Mouse (Mus musculus) kidney, embryonic 16.5 days (tissue): Measurements from ENCODE around the gene Enam. TPM values are rescaled to one million over a fixed set of nuclear protein-coding genes. Genes with fewer than 3 reads are reported as not detected.

Experiments used
- polyA plus RNA-seq: library from polyadenylated mRNA; unstranded; fragments of >200 nt; fragmentation: Nextera tagmentation; extraction: Ambion mirVana; gene quantifications from 2 replicates; pipeline ENCODE4 v1.2.1, GENCODE M21; 2015

Gene Enam
- polyA plus RNA-seq, 1 experiment from 2014 or later: not detected

Other genes starting within 250 kb of the Enam start
- gene Gm7714, start 219.1 kb upstream of the Enam start, polyA plus RNA-seq: not detected in 2 replicates
- not detected in 2 replicates for gene Prol1, start 170.7 kb upstream of the Enam start, polyA plus RNA-seq
- not detected in 2 replicates for gene Amtn, start 111.9 kb upstream of the Enam start, polyA plus RNA-seq
- gene Ambn, start 32.0 kb upstream of the Enam start, polyA plus RNA-seq: not detected in 2 replicates
- gene Jchain, start 39.9 kb downstream of the Enam start, polyA plus RNA-seq: 0.11 and 0.17 TPM in 2 replicates
- gene Utp3, start 66.5 kb downstream of the Enam start, polyA plus RNA-seq: 73.1 and 78.0 TPM in 2 replicates
- gene Rufy3, start 77.1 kb downstream of the Enam start, polyA plus RNA-seq: 15.3 and 16.8 TPM in 2 replicates
- 36.1 and 59.0 TPM in 2 replicates for gene Grsf1, start 188.2 kb downstream of the Enam start, polyA plus RNA-seq
- gene Mob1b, start 232.9 kb downstream of the Enam start, polyA plus RNA-seq: 10.3 and 12.1 TPM in 2 replicates